Mouse (Mus musculus): ENCODE measurements around the gene Trim28.

The Trim28 gene

GRCm38 (mm10) chr7:12998053-12998452 lies 861 bp upstream of the Trim28 start, which contains the start of gene Slc27a5:
Gene Slc27a5 (minus strand): TSS chr7:12998192.
- no peak for DNase-seq (ENCODE audit: low spot score in 2 of 2)

GRCm38 (mm10) chr7:13001584-13001983 lies 2.7 kb downstream of the Trim28 start:
- DNase-seq (ENCODE audit: low spot score in 2 of 2), result no peak

GRCm38 (mm10) chr7:13003380-13003779 lies 4.5 kb downstream of the Trim28 start:
- DNase-seq (ENCODE audit: low spot score in 2 of 2), result no peak

- DNase-seq (ENCODE audit: low spot score in 2 of 2), result no peak
Observed at GRCm38 (mm10) chr7:13006011-13006410, 7.1 kb downstream of the Trim28 start.

GRCm38 (mm10) chr7:13006531-13006930 lies 7.6 kb downstream of the Trim28 start:
- DNase-seq (ENCODE audit: low spot score in 2 of 2), result no peak

GRCm38 (mm10) chr7:13007341-13008092 lies 8.6 kb downstream of the Trim28 start:
- no peak for DNase-seq (ENCODE audit: low spot score in 2 of 2)

- peak; percentile 86 for DNase-seq (ENCODE audit: low spot score in 2 of 2)
Observed at GRCm38 (mm10) chr7:13009143-13010004, 10.5 kb downstream of the Trim28 start.

- DNase-seq (ENCODE audit: low spot score in 2 of 2), result no peak
Observed at GRCm38 (mm10) chr7:13010005-13010908, 11.3 kb downstream of the Trim28 start, which contains the start of gene Zbtb45. Gene Zbtb45 (minus strand): TSS chr7:13010034.

- no peak for DNase-seq (ENCODE audit: low spot score in 2 of 2)
Observed at GRCm38 (mm10) chr7:13013671-13014070, 14.8 kb downstream of the Trim28 start.

DNA sequence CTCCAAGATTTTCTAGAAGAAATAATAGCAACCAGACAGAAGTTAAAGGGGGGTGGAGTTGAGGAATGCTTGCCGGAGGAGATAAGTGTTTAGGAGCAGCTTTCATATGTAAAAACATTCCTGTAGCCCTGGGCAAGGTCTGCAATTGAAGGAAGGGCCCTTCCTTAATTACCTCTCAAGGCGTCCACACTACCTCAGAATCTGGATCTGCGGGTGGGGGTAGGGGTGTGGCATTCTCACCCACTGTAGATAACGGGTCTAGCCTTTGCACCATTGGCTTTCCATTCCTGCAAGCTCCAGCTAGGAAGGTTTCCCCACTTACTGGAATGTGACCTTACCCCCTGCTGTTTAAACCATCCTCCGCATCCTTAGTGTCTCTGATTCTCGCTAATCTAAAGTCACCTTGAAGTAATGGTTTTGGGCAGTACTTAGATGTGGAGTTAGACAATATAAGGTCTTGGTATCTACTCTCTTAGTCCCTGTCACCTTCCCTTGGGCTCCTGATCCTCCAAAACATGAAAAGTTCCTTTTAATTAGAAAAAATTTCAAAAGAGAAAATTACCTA lies 15.4 kb downstream of the Trim28 start:
- no peak for DNase-seq (ENCODE audit: low spot score in 2 of 2)

DNA sequence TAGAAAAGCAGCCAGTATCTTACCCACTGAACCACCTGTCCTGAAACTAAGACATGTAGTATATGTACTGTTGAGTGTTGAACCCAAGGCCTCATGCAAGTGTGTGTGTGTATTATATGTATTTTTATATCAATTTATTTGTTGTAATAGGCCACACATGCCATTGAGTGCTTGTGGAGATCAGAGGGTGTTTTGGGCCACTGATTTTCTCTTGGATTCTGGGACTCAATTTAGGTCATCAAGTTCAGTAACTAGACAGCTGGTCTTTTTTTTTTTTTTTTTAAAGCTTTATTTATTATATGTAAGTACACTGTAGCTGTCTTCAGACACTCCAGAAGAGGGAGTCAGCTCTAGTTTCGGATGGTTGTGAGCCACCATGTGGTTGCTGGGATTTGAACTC lies 16.3 kb downstream of the Trim28 start:
- DNase-seq (ENCODE audit: low spot score in 2 of 2), result no peak

DNA sequence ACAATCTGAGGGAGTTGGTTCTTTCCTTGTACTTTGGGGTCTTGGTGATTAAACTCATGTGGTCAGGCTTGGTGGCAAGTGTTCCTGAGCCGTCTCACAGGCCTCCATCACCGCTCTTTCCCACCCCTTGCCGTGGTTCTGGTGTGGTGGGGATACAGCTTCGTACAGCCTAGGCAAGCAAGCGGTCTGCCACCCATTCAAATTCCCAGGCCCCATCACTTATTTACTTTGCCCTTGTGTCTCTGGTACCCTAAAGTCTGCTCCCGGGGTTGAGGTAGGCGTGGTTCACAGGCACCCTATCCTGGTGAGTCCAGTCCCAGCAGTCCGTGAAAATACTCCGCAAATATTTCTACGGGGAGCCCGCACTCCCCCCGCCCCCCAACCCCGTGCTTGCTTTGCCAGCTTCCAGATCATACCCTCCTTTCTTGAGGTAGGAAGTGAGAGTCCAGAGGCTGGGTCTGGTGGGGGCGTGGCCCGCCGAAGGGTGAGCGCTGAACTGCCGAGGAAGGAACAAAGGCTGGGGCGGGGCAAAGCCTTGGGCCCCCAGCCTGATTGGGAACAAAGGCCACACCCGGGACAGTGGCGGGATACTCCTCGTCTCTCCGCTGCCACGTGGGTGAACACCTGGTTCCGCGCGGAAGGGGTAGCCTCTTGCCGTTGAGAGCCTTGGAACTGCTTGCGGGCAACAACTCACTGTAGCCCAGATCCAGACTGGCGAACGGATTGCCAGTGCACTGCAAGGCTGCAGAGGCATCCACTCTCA lies 24.0 kb downstream of the Trim28 start:
- peak; percentile 24 to 43 for DNase-seq (ENCODE audit: low spot score in 2 of 2)

DNA sequence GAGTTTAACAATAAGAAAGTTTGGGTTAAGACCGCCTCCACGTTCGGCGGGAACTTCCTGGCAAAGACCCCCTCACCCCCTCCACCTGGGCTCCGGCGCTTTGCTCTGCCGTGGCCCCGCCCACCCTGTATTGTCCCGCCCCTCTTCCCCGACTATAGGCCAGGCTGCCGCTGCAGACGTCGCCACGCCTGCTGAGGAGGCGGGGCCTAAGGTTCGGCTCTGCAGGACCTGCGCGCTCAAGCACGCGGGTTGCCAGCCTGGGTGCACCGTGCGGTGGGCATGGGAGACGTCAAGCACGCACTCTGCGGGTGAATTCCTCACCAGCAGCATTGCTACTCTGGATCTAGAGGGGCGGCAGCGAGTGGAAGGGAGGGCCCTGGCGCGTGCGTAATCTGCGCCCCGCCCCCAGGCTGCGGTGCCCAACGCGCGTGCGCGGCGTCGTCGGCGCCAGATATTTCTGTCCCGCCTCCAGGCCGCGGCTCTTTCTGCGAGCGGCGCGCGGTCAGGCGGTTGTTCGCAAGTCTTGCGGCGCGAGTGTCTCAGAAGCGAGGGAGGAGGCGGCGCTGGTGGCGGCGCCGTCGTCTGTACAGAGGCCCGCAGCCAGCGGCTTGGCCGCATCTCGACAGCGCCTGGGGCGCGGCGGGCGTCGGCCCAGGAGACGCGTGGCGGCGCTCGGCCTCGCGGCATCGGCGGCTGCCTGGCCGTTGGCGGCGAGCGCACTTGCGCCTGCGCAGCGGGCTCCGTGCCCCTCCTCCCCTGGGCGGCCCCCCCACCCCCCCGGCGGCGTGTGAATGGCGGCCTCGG lies 25.2 kb downstream of the Trim28 start:
- DNase-seq (ENCODE audit: low spot score in 2 of 2), result peak; percentile 96 to 97

DNA sequence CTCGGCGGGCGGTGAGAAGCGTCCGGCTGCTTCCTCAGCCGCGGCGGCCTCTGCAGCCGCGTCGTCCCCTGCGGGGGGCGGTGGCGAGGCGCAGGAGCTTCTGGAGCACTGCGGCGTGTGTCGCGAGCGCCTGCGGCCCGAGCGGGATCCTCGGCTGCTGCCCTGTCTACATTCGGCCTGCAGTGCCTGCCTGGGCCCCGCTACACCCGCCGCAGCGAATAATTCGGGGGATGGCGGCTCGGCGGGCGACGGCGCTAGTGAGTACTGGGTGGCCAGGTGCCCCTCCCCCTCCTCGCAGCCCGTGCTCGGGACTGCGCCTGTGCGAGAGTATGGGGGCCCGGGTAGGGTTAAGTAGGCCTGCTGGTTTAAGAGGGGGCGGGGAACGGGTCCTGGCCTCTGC lies 25.9 kb downstream of the Trim28 start:
- peak; percentile 46 to 56 for DNase-seq (ENCODE audit: low spot score in 2 of 2)

DNA sequence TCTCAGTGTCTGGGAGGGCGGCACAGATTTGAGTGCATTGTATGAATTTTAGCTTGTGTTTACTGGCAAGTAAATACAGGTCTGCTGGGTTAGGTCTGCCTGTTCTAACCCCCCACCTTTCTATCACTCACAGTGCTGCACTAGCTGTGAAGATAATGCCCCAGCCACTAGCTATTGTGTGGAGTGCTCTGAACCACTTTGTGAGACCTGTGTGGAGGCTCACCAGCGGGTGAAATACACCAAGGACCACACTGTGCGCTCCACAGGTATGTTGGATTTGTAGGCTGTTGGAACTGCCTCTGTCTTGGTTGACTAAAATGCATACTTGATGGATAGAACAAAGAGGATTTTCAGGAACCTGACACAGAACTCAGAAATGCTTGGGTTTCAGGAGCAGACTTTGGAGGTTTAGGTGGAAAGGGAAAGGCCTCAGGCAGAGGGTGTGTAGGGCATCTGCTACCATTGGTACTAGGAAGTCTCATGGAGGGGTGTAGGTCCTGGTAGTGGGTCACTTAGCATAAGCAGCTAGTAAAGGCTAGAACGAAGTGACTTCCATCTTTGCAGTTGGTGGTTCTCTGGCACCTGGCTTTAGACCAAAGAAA lies 26.7 kb downstream of the Trim28 start:
- no peak for DNase-seq (ENCODE audit: low spot score in 2 of 2)

- DNase-seq (ENCODE audit: low spot score in 2 of 2), result no peak
Observed at GRCm38 (mm10) chr7:13028986-13029385, 30.1 kb downstream of the Trim28 start.

- no peak for DNase-seq (ENCODE audit: low spot score in 2 of 2)
Observed at GRCm38 (mm10) chr7:13031069-13031468, 32.2 kb downstream of the Trim28 start.

GRCm38 (mm10) chr7:13031983-13032382 lies 33.1 kb downstream of the Trim28 start:
- no peak for DNase-seq (ENCODE audit: low spot score in 2 of 2)

DNA sequence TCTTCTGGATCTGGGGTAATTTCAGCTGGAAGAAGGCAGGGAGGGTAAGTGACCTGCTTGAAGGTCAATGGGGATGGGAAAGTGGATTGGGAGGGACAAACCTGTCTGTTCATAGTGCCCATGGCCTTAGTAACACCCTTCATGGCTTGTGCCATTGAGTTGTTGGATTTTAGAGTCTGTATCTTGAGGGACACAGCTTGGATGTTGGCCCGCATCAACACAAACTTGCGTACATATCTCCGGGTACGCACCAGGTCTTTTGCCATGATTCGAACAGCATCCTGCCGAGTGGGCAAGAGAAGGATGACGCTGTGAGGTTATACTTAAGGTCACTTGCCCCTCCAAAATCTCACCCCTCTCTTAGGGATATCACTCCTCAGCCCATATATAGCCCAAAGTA lies 33.6 kb downstream of the Trim28 start:
- no peak for DNase-seq (ENCODE audit: low spot score in 2 of 2)

Data from natural killer cell, adult 2 months (primary cell).